Mouse (Mus musculus) brown adipose tissue, adult 24 weeks (tissue): Measurements from ENCODE around the gene Prpf6. TPM values are rescaled to one million over a fixed set of nuclear protein-coding genes. Genes with fewer than 3 reads are reported as not detected.

Source experiments
- H3K27ac ChIP-seq: fragments of 200-500 bp; replicated peaks from 2 replicates; pipeline ENCODE4 v1.5.1; 2012; ENCODE audit warnings: low read depth, mild to moderate bottlenecking, low read length
- H3K4me1 ChIP-seq: fragments of 200-500 bp; 2 replicates; pipeline ENCODE4 v1.6.1; 2012; ENCODE audit warnings: low read length, mixed read lengths; ENCODE audit not compliant: control insufficient read depth, insufficient read depth, insufficient read length
- H3K4me3 ChIP-seq: fragments of 200-500 bp; 2 replicates; pipeline ENCODE4 v1.5.1; 2012; ENCODE audit warnings: low read depth, mild to moderate bottlenecking, low read length, moderate library complexity; ENCODE audit not compliant: insufficient read depth
- polyA plus RNA-seq: library from polyadenylated mRNA; stranded (reverse); fragments of >200 nt; gene quantifications from 2 replicates; pipeline ENCODE4 v1.2.4, GENCODE M21; 2012; ENCODE audit not compliant: missing spikeins, insufficient read depth, insufficient read length

Prpf6 gene
- 23.2 and 23.7 TPM in 2 replicates for polyA plus RNA-seq

DNA sequence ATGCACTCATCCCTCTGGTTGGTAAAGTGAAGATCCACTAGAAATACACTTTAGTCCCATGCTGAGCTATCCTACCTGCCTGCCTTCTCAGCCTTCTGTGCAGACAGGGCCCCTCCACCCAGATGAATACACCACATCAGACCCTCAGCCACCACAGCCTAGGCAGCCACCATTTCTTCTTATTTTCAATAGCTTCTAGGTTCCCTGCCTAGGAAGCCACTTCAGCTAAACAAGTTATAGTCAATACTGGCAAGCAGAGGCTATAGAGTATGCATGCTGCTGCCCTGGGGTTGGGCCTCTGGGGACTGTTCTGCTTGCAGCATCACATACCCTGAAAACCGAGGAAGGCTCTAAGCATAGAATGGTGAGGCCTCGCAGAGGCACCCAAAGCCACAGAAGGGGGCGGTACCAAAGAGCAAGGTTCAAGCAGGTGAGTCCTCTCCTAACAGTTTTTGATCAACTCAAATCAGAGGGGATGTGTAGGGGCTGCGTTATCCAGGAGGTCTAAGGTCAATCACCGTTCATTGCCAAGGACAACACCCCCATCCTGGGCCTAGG is at the start of gene Prpf6:
TSS of gene Prpf6 (plus strand) at position 341 of the 558 bp plus-strand sequence.
- Histone ChIP-seq H3K4me3 (peak within 1 kb of the TSS; percentile 80), H3K27ac (peak within 1 kb of the TSS; percentile 46; the same call in 1 of the 2 replicates), H3K4me1 (0 out of 2 replicates have a peak, but pooled peaks cover 3% of the 10 kb centered on the region)

DNA sequence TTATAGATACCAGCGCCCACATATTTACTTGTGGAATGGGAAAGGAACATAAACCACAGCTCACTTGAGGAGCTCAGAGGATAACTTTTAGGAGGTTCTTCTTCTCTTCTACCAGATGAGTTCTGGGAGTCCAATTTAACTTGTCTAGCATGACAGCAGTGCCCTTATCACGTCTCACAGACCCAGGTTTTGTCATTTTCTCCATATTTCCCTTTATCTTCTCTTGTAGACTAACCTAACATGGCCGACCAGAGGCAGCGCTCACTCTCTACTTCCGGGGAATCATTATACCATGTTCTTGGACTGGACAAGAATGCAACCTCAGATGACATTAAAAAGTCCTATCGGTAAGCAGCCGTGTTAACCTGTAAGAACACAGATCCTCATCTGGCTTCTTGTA is 45.5 kb upstream of the Prpf6 start:
- Histone ChIP-seq H3K4me1 (no peaks in the 10 kb centered on the region), H3K4me3 (no peak overlapping the region), H3K27ac (no peak overlapping the region)

DNA sequence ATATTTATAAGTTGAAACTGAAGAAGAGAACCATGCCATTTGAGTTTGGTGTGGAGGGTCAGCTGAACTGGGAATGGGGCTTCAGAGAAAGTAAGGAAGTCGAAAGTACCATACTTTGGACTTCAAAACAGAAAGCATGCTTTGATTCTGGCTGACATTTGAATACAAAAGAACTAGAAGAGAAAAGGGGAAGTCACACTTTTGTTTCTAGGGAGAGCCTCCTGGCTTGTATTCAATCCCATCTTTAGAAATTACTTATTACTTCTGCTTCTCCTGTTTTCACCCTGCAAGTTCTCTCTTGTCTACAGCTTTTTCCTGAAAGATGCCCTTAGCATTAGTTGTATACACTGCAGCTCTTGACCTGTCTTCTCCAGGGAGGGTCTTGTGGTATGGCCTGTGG is 43.4 kb upstream of the Prpf6 start:
- H3K27ac ChIP-seq, result no peak overlapping the region
- no peaks in the 10 kb centered on the region for H3K4me1 ChIP-seq
- H3K4me3 ChIP-seq, result no peak overlapping the region

DNA sequence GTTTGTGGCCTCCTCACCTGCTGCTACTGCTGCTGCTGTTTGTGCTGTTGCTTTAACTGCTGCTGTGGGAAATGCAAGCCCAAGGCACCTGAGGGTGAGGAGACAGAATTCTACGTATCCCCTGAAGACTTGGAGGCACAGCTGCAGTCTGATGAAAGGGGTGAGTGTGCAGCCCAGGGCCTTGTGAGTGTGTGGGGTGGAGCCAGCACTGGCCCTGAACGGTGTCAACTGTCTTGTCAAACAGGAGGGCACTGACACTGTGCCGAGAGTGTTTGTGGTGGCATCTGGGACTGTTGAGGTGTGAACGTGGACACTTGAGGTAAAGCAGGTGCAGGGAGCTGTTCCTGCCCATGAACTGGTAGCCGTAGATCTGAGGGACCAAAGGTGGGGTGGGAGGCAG is 43.0 kb upstream of the Prpf6 start:
- Histone ChIP-seq H3K4me1 (no peaks in the 10 kb centered on the region), H3K27ac (no peak overlapping the region), H3K4me3 (no peak overlapping the region)

DNA sequence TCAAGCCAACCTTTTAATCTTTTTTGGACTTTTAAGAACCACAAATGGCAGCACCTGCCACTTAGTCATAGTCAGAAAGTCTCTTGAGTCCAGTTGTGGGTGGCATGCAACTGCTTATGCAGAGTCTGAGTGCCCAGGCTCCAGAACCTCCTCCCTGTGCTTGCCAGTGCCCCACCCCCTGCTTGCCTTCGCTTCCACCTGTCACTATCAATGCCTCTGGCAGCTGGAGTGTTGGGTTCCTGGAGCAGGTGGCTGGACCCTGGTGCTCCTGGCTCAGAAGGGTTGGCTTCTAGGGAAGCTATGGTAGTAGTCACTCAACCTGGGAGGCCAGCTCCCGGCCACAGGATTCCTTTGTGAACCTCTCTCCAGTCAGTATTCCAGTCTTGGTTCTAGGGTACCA is 41.4 kb upstream of the Prpf6 start:
- H3K4me3 ChIP-seq, result no peak overlapping the region
- H3K4me1 ChIP-seq, result no peaks in the 10 kb centered on the region
- no peak overlapping the region for H3K27ac ChIP-seq

DNA sequence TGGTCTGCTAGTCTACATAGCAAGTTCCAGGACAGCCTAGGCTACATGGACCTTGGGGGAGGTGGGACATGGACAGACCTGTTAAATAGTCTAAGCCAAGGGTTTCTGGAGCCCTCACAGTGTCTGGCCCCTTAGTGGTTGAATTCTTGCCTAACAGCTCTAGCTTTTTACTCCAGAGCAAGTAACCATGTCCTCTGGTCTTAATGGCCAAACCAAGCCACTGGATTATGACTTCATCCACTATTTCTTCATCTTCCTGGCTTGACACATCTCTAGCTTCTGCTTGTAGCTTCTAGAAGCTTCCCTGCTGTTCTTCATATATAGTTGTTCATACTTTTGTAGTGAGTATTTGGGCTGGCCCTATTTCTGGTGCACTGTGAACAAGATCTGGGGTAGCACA is 37.9 kb upstream of the Prpf6 start:
- Histone ChIP-seq H3K27ac (peak overlapping the region; percentile 45), H3K4me3 (no peak overlapping the region), H3K4me1 (no peaks in the 10 kb centered on the region)

DNA sequence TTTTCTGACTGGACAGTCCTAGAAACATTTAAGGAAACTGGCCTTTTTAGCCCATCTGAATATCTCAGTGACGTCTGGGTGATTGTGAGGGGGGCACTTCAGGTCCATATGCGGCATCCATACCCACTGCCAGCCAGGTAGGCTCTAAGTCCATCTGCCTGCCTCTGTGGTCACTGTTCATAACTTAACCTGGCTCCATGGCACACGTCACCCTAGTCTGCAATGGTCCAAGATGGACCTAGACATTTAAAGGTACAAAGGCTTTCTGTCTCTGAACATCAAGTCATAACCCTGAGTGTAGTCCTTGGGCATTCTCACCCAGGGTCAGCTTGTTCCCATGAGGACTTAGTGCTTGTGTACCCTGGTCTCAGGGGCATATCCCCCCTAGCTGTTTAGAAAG is 24.3 kb upstream of the Prpf6 start:
- Histone ChIP-seq H3K4me3 (no peak overlapping the region), H3K27ac (no peak overlapping the region), H3K4me1 (no peaks in the 10 kb centered on the region)

DNA sequence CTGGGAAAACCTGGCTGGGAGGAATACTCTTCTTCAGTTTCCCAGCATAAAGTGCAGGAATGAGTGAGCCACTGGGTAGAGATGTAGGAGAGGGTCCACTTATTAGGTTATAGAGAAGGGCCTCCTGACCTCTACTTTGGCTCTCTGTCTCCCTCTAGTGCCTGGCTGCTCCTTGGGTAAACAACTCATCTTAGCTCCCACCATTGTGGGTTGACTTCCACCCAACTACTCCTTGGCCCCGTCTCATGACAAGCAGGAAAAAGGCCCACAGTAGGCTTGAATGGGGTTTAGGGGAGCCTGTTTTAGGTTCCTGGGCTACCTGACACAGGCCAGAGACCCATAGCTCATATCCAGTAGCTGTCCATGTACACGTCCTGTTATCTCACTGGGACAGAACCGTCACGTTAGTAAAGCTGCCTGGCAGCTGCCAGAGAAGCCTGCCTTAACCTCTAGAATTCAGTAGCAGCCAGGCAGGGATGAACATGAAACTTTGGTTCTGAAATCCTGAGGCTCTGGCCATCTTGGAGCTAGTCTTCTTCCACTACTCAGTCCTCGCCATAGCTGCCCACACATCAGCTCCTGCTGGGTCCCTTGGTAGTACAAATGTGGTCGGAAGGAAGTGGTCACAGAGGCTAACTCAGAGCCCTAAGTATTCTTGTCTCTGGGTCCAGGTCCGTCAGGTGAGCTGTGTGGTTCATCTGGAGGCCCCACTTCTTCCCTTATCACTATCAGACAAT is 23.2 kb upstream of the Prpf6 start:
- H3K4me3 ChIP-seq, result no peak overlapping the region
- H3K4me1 ChIP-seq, result no peaks in the 10 kb centered on the region
- no peak overlapping the region for H3K27ac ChIP-seq

DNA sequence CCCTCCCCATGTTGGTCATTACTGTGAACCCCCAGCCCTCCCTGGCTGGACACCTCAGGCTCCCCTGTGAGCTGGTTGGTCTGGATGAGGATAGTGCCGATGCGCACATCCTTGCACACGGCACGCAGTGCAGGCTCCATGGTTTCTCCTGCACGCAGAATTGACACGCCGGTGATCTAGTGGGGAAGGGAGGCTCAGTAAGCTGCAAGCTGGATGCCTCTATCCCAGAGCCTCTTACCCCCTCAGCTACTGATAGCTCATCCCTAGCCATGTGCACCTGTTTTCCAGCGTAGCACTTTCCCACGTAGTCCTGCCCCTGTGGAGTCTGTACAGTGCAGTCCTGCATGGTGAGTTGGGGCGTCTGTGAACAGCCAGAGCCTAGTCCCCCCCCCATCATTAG is 21.8 kb upstream of the Prpf6 start:
- Histone ChIP-seq H3K27ac (no peak overlapping the region), H3K4me3 (no peak overlapping the region), H3K4me1 (no peaks in the 10 kb centered on the region)

DNA sequence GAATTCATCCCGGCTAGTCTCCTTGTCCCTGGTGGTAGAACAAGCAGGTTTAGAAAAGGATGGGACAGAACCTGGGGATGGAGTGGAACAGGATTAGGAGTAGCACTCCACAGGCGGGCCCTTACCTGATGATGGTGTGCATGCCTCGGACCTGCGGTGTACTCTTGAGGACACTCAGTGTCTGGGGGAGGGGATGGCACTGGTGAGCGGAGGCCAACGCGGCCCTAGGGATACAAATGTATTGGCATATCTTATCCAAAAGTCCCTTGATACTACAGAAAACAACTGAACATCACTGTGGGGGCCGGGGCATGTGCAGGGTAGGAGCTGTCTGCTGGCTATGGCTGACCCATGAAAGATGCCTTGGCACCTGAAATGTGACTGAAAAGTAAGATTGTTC is 21.3 kb upstream of the Prpf6 start:
- Histone ChIP-seq H3K27ac (no peak overlapping the region), H3K4me3 (no peak overlapping the region), H3K4me1 (no peaks in the 10 kb centered on the region)

DNA sequence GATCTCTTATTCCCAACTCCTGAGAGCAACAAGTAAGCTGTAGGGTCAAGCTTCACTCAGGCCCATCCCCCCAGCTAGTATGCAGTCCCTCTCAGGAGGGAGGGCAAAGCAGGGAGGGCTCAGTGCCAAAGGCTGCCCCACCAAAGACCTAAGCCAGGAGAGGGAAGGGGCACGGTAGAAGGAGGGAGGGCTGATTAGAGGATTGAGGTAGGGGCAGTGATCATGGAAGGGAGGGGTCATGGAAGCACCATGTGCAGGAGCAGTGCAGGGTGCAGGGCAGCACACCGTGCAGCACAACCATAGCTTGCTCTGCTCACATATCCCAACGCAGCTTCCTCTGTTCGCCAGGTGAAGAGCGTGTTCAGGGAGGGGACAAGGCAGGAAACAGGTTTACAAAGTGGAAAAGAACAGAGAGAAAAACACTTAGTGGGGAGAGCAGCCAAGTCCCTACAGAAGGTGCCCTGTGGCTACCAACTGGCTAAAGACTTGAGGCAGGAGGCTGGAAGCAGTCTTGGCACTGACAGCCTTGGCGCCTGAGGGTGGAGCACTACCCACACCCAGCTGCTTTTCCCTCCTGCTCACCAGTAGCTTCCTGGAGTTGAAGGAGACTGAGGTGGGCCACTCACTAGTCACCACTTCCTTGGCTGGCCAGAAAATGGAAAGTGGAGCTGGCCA is 20.6 kb upstream of the Prpf6 start:
- Histone ChIP-seq H3K4me3 (no peak overlapping the region), H3K27ac (no peak overlapping the region), H3K4me1 (no peaks in the 10 kb centered on the region)

DNA sequence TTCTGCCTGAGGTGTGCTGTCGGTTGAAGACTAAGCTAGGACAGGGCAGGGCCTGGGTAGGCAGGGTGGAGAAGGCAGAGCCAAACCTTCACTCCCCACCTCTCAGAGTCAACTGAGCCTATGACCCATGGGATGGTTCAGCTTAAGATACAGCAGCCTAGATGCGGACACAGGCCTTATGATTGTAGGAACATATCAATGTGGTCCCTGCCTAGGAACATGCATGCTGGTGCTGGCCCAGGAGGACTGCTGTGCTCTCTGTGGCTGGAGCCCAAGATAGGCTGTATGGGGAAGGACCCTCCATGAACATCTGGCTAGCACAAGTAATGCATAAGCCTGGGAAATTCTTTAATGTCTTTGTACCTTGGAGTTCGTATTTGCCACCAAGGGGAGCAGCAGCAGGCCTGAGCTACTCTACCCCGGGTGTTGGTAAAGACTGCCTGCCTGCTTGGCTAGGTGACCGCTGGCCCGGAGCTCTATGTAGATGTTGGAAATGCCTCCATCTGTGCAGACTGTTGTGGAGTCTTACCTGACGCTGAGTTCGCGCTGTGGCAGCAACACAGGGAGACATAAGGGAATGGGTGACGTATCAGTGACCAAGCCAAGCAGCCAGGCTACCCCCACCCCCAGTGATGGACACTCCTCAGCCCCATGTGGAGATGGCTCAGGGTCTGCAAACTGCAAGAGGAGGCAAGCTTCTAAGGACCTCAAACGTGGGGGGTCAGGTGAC is 19.6 kb upstream of the Prpf6 start:
- Histone ChIP-seq H3K27ac (no peak overlapping the region), H3K4me1 (no peaks in the 10 kb centered on the region), H3K4me3 (no peak overlapping the region)

DNA sequence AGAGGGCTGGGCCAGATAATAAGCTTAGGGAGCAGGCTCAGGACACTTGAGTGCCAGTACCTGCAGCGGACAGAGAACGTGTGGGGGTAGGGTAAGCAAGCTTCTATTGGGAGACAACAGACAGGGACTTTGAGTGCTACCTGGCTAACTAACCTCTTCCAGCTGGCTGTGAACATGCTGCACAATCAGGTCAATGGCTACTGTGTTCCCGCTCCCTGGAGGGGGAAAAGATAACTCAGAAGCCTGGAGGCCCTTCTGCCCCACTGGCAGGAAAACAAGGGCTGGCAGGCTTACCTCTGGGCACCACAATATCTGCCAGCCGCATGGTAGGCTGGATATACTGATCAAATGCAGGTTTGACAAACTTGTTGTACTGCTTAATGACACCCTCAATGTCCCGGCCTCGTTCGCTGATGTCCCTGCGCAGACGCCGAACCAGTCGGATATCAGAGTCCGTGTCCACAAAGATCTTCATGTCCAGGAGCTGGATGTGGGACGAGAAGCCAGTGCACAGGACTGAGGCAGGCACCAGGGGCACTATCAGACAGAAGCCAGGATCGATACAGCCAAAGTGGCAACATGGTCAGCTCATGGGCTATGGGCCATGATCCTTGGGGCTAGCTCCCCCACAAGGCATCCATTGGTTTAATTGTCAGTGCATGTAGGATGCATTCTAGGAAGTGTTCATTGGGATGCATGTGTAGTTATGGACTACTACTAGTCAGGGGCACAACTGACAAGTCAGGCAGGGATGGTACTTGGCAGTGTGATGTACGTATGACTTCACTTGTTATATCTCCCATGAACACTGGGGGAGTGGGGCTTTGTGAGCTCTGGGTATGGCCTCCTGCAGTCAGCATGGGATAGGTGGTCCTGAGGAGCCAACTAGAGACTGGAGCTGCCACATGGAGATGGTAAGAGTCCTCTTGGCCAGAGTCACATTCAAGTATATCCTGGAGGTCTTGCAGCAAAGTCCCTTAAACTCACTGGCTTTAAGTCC is 18.4 kb upstream of the Prpf6 start:
- no peak overlapping the region for H3K4me3 ChIP-seq
- no peak overlapping the region for H3K27ac ChIP-seq
- H3K4me1 ChIP-seq, result no peaks in the 10 kb centered on the region

DNA sequence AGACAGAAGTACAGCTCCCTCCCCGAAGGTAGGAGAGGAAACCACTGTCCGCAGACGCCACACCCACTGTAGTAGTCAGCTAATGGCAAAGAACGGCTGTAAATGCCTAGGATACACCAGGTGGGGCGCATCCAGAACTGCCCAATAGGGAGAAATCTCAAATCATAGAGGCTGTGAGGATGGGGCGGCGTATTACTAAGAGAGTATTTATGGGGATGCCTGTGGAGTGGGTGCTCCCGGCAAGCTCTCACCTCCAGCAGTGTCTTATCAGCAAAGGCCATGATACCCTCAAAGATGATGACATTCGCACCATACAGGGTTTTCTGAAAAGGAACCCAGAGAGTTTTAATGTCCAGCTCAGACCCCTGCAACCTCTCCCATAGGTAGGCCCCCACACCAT is 17.7 kb upstream of the Prpf6 start:
- Histone ChIP-seq H3K4me1 (no peaks in the 10 kb centered on the region), H3K27ac (no peak overlapping the region), H3K4me3 (no peak overlapping the region)
